Mouse (Mus musculus) MEL (cell line): ENCODE measurements around the gene Ensa. TPM values are rescaled to one million over a fixed set of nuclear protein-coding genes. Genes with fewer than 3 reads are reported as not detected.

ENCODE experiments used
- DNase-seq: peaks from one replicate; pipeline ENCODE4 v3.0.0; 2011; ENCODE audit warnings: low read depth, low spot score
- H3K27ac ChIP-seq: 2 replicates; pipeline ENCODE4 v1.5.1; 2012; ENCODE audit warnings: low read depth, mild to moderate bottlenecking, control low read depth, low read length, moderate library complexity; ENCODE audit not compliant: control insufficient read depth
- H3K27me3 ChIP-seq, 2 experiments: fragments of 150-350 bp in 1 of 2; sonication (generic) in 1 of 2; 2 replicates each; pipeline ENCODE4 v1.6.1; 2012; ENCODE audit warnings: low read length in 2 of 2, mild to moderate bottlenecking in 2 of 2, improper control_type of control experiment in 1 of 2, moderate library complexity in 1 of 2; ENCODE audit not compliant: insufficient read depth in 2 of 2, control insufficient read depth in 1 of 2
- H3K36me3 ChIP-seq, 2 experiments: 2 replicates each; pipeline ENCODE4 v1.6.1; 2012 to 2014; ENCODE audit warnings: low read length in 2 of 2, improper control_type of control experiment in 1 of 2, inconsistent platforms in 1 of 2, mild to moderate bottlenecking in 1 of 2; ENCODE audit not compliant: insufficient read depth in 2 of 2, control insufficient read depth in 1 of 2
- H3K4me1 ChIP-seq, 2 experiments: fragments of 150-350 bp in 1 of 2; sonication (generic) in 1 of 2; 2 replicates each; pipeline ENCODE4 v1.6.1; 2012; ENCODE audit warnings: low read length in 2 of 2, improper control_type of control experiment in 1 of 2, mild to moderate bottlenecking in 1 of 2; ENCODE audit not compliant: insufficient read depth in 2 of 2, control insufficient read depth in 1 of 2
- H3K4me3 ChIP-seq, 2 experiments: fragments of 150-350 bp in 1 of 2; sonication (generic) in 1 of 2; 2 replicates each; pipeline ENCODE4 v1.5.1; 2012; ENCODE audit warnings: low read depth in 2 of 2, low read length in 2 of 2, mild to moderate bottlenecking in 2 of 2, moderate library complexity in 2 of 2, control low read depth in 1 of 2, improper control_type of control experiment in 1 of 2; ENCODE audit not compliant: control insufficient read depth in 1 of 2, insufficient read depth in 1 of 2
- H3K79me2 ChIP-seq: 2 replicates; pipeline ENCODE4 v1.6.1; 2012; ENCODE audit warnings: mild to moderate bottlenecking, low read length, moderate library complexity; ENCODE audit not compliant: control insufficient read depth, poor library complexity, insufficient read depth
- H3K9ac ChIP-seq: 2 replicates; pipeline ENCODE4 v1.6.1; 2012; ENCODE audit warnings: low read depth, mild to moderate bottlenecking, control low read depth, low read length, moderate library complexity; ENCODE audit not compliant: control insufficient read depth, poor library complexity, severe bottlenecking
- H3K9me3 ChIP-seq: fragments of 150-350 bp; sonication (generic); replicated peaks from 2 replicates; pipeline ENCODE4 v1.6.1; 2012; ENCODE audit warnings: mild to moderate bottlenecking, low read length, improper control_type of control experiment, moderate library complexity; ENCODE audit not compliant: insufficient read depth
- CHD2 ChIP-seq: IDR thresholded peaks from 2 replicates; pipeline ENCODE4 v1.6.1; 2011; ENCODE audit warnings: low read length, improper control_type of control experiment
- E2F4 ChIP-seq: IDR thresholded peaks from 2 replicates; pipeline ENCODE4 v1.6.1; 2011; ENCODE audit warnings: low read depth, low read length, improper control_type of control experiment, borderline replicate concordance
- GATA1 ChIP-seq: IDR thresholded peaks from 2 replicates; pipeline ENCODE4 v1.6.1; 2011; ENCODE audit warnings: low read depth, low read length, improper control_type of control experiment
- HCFC1 ChIP-seq: IDR thresholded peaks from 2 replicates; pipeline ENCODE4 v1.6.1; 2012; ENCODE audit warnings: low read depth, mild to moderate bottlenecking, inconsistent platforms, low read length, improper control_type of control experiment, moderate library complexity
- MAFK ChIP-seq: IDR thresholded peaks from 2 replicates; pipeline ENCODE4 v1.6.1; 2011; ENCODE audit warnings: low read depth, mild to moderate bottlenecking, low read length, improper control_type of control experiment, borderline replicate concordance
- MAX ChIP-seq: IDR thresholded peaks from 2 replicates; pipeline ENCODE4 v1.6.1; 2011; ENCODE audit warnings: low read length, improper control_type of control experiment
- MAZ ChIP-seq: IDR thresholded peaks from 2 replicates; pipeline ENCODE4 v1.6.1; 2012; ENCODE audit warnings: low read depth, mild to moderate bottlenecking, inconsistent platforms, low read length, improper control_type of control experiment
- MEF2A ChIP-seq: IDR thresholded peaks from 2 replicates; pipeline ENCODE4 v1.6.1; 2014; ENCODE audit warnings: low read depth, mild to moderate bottlenecking, inconsistent platforms, low read length, improper control_type of control experiment; ENCODE audit not compliant: poor library complexity, insufficient replicate concordance, severe bottlenecking; ENCODE audit errors: extremely low read depth
- MXI1 ChIP-seq: IDR thresholded peaks from 2 replicates; pipeline ENCODE4 v1.6.1; 2011; ENCODE audit warnings: mild to moderate bottlenecking, low read depth, low read length, improper control_type of control experiment
- MYC ChIP-seq: IDR thresholded peaks from 2 replicates; pipeline ENCODE4 v1.6.1; 2011; ENCODE audit warnings: low read depth, mild to moderate bottlenecking, low read length, improper control_type of control experiment, moderate library complexity
- NELFE ChIP-seq: IDR thresholded peaks from 2 replicates; pipeline ENCODE4 v1.6.1; 2011; ENCODE audit warnings: low read depth, low read length, improper control_type of control experiment
- POLR2A ChIP-seq, 2 experiments: IDR thresholded peaks; 2 replicates each; pipeline ENCODE4 v1.6.1; 2011 to 2012; ENCODE audit warnings: low read length in 2 of 2, mild to moderate bottlenecking in 2 of 2, control low read depth in 1 of 2, improper control_type of control experiment in 1 of 2, low read depth in 1 of 2, moderate library complexity in 1 of 2; ENCODE audit not compliant: control insufficient read depth in 1 of 2, insufficient read depth in 1 of 2, poor library complexity in 1 of 2
- POLR2AphosphoS2 ChIP-seq: IDR thresholded peaks from 2 replicates; pipeline ENCODE4 v1.6.1; 2011; ENCODE audit warnings: low read length, improper control_type of control experiment
- POLR2AphosphoS5 ChIP-seq: IDR thresholded peaks from 2 replicates; pipeline ENCODE4 v1.6.1; 2012; ENCODE audit warnings: low read depth, borderline replicate concordance, mild to moderate bottlenecking, inconsistent platforms, low read length, moderate library complexity, mixed read lengths
- RAD21 ChIP-seq: IDR thresholded peaks from 2 replicates; pipeline ENCODE4 v1.6.1; 2011; ENCODE audit warnings: mild to moderate bottlenecking, low read depth, low read length, improper control_type of control experiment
- RCOR1 ChIP-seq: IDR thresholded peaks from 2 replicates; pipeline ENCODE4 v1.6.1; 2012; ENCODE audit warnings: low read depth, mild to moderate bottlenecking, inconsistent platforms, low read length, improper control_type of control experiment
- SIN3A ChIP-seq: IDR thresholded peaks from 2 replicates; pipeline ENCODE4 v1.6.1; 2012; ENCODE audit warnings: low read length, improper control_type of control experiment, inconsistent platforms
- SMC3 ChIP-seq: IDR thresholded peaks from 2 replicates; pipeline ENCODE4 v1.6.1; 2011; ENCODE audit warnings: low read depth, low read length, improper control_type of control experiment
- TCF12 ChIP-seq: IDR thresholded peaks from 2 replicates; pipeline ENCODE4 v1.6.1; 2014; ENCODE audit warnings: low read depth, mild to moderate bottlenecking, inconsistent platforms, low read length, improper control_type of control experiment, moderate library complexity
- USF1 ChIP-seq: IDR thresholded peaks from 2 replicates; pipeline ENCODE4 v1.6.1; 2014; ENCODE audit warnings: low read depth, mild to moderate bottlenecking, inconsistent platforms, low read length, improper control_type of control experiment, moderate library complexity
- USF2 ChIP-seq, 2 experiments: IDR thresholded peaks; 2 replicates each; pipeline ENCODE4 v1.6.1; 2011 to 2012; ENCODE audit warnings: improper control_type of control experiment in 2 of 2, low read length in 2 of 2, borderline replicate concordance in 1 of 2, inconsistent platforms in 1 of 2, low read depth in 1 of 2, mild to moderate bottlenecking in 1 of 2; ENCODE audit not compliant: insufficient read depth in 1 of 2
- ZMIZ1 ChIP-seq: IDR thresholded peaks from 2 replicates; pipeline ENCODE4 v1.6.1; 2012; ENCODE audit warnings: low read depth, mild to moderate bottlenecking, inconsistent platforms, low read length, improper control_type of control experiment, moderate library complexity
- ZNF384 ChIP-seq: IDR thresholded peaks from 2 replicates; pipeline ENCODE4 v1.6.1; 2012; ENCODE audit warnings: low read depth, mild to moderate bottlenecking, inconsistent platforms, low read length, improper control_type of control experiment
- polyA plus RNA-seq, 2 experiments: library from polyadenylated mRNA; stranded (reverse) in 1 of 2; unstranded in 1 of 2; fragments of >175 nt in 1 of 2; fragments of >200 nt in 1 of 2; gene quantifications; 2 replicates each; pipeline versions ENCODE4 v1.2.1 to v1.2.4; 2012; ENCODE audit warnings: low replicate concordance in 2 of 2, low read depth in 1 of 2; ENCODE audit not compliant: insufficient read length in 2 of 2, insufficient read depth in 1 of 2, missing spikeins in 1 of 2
- total RNA-seq: library from RNA; depleted of rRNA; stranded (reverse); fragments of 300-350 nt; gene quantifications from 2 replicates; pipeline ENCODE4 v1.2.3, GENCODE M21; 2012

Ensa gene
- total and polyA plus RNA-seq, 3 experiments, result 85.2 to 90.5 TPM; not detected in 1

GRCm38 (mm10) chr3:95667521-95667920 lies 42.7 kb downstream of the Ensa start:
- no peak overlapping the region for H3K9ac ChIP-seq
- H3K27me3 ChIP-seq, result no peaks in the 10 kb centered on the region
- no peak for DNase-seq
- TF ChIP-seq RAD21, result no peak
- TF ChIP-seq USF1, result no peak
- TF ChIP-seq, all 39 proteins: peak for 0
- H3K4me3 ChIP-seq, result no peak overlapping the region
- peaks cover 69% of the 10 kb centered on the region for H3K79me2 ChIP-seq
- peaks cover 21 to 49% of the 10 kb centered on the region in 2 experiments for H3K36me3 ChIP-seq
- peaks cover 24 to 47% of the 10 kb centered on the region in 2 experiments for H3K4me1 ChIP-seq
- no peak overlapping the region for H3K27ac ChIP-seq
- no peaks in the 10 kb centered on the region for H3K9me3 ChIP-seq

- no peak overlapping the region for H3K4me3 ChIP-seq
- H3K79me2 ChIP-seq, result peaks cover 66% of the 10 kb centered on the region
- H3K27me3 ChIP-seq, result no peaks in the 10 kb centered on the region
- no peak overlapping the region for H3K27ac ChIP-seq
- H3K9me3 ChIP-seq, result no peaks in the 10 kb centered on the region
- TF ChIP-seq MYC (no peak), ZMIZ1 (no peak), MAX (no peak), POLR2AphosphoS2 (no peak), RCOR1 (no peak), MAFK (no peak), NELFE (no peak), MAZ (no peak)
- TF ChIP-seq, all 39 proteins: peak for 0
- no peak for DNase-seq
- Histone ChIP-seq H3K9ac (no peak overlapping the region), H3K4me1 (peaks cover 19 to 47% of the 10 kb centered on the region in 2 experiments), H3K36me3 (peaks cover 18 to 49% of the 10 kb centered on the region in 2 experiments)
These were observed 43.2 kb downstream of the Ensa start for GRCm38 (mm10) chr3:95668026-95668425.

GRCm38 (mm10) chr3:95668589-95669308 lies 44.0 kb downstream of the Ensa start:
- peaks cover 65% of the 10 kb centered on the region for H3K79me2 ChIP-seq
- TF ChIP-seq SIN3A (no peak), MEF2A (no peak), CHD2 (no peak), POLR2AphosphoS5 (no peak), MXI1 (no peak), SMC3 (no peak), TCF12 (no peak), RAD21 (no peak), POLR2A (IDR thresholded peaks at IDR 0.05; ENCODE audit: control insufficient read depth in 1 of 2, insufficient read depth in 1 of 2, low read depth in 1 of 2, low read length in 2 of 2, poor library complexity in 1 of 2) (no peak), USF2 (IDR thresholded peaks at IDR 0.05; ENCODE audit: borderline replicate concordance in 1 of 2, insufficient read depth in 1 of 2, low read depth in 1 of 2, low read length in 2 of 2) (no peak), GATA1 (no peak), HCFC1 (no peak), RCOR1 (no peak), ZMIZ1 (no peak), MAX (no peak), POLR2AphosphoS2 (no peak), E2F4 (no peak), ZNF384 (no peak), MAZ (no peak)
- no peaks in the 10 kb centered on the region for H3K9me3 ChIP-seq
- no peak overlapping the region for H3K9ac ChIP-seq
- peaks cover 19 to 48% of the 10 kb centered on the region in 2 experiments for H3K4me1 ChIP-seq
- no peak overlapping the region for H3K4me3 ChIP-seq
- no peak overlapping the region for H3K27ac ChIP-seq
- peaks cover 11 to 49% of the 10 kb centered on the region in 2 experiments for H3K36me3 ChIP-seq
- no peaks in the 10 kb centered on the region for H3K27me3 ChIP-seq
- DNase-seq, result no peak
